Mouse (Mus musculus): ENCODE measurements around the gene Mthfd1. TPM values are rescaled to one million over a fixed set of nuclear protein-coding genes. Genes with fewer than 3 reads are reported as not detected.

Gene Mthfd1
- polyA plus RNA-seq, 1 experiment from 2014 or later, result 101 TPM

DNA sequence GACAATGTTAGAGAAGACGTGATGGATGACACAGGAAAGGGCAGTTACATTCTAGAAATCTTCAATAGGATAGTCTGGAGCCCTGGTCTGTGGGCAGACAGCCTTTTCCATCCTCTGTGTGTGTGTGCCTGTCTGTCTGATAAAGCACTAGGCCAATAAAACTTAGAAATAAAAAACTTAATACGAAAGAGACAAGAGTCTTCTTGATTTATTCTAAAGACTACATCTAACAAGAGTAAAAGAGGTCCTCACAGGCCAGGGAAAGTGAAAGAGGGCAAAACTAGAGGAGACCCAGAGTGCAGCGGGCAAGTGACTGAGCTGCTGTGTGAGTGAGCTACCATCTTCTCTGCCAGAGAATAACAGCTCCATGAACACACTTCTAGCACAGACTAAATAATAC, 111.2 kb downstream of the Mthfd1 start:
- Histone ChIP-seq H3K27me3 (replicated peaks; ENCODE audit: control insufficient read depth, insufficient read depth, low read length) (no peaks in the 10 kb centered on the region), H3K9me3 (ENCODE audit: control insufficient read depth, low read length) (no peaks in the 10 kb centered on the region), H3K4me2 (ENCODE audit: low read length) (no peak overlapping the region), H3K36me3 (ENCODE audit: control insufficient read depth, insufficient read depth, low read length) (no peaks in the 10 kb centered on the region), H3K9ac (ENCODE audit: low read length) (no peak overlapping the region), H3K4me3 (ENCODE audit: low read depth, low read length) (no peak overlapping the region), H3K27ac (ENCODE audit: low read depth) (no peak overlapping the region), H3K4me1 (replicated peaks; ENCODE audit: control insufficient read depth, insufficient read depth, low read length) (peaks cover 16% of the 10 kb centered on the region)
- 69% methylated on average over 3 of the region's 3 CpGs for WGBS
- no peak for ATAC-seq (replicated peaks; ENCODE audit: low FRiP score, low TSS enrichment, low read depth)
- DNase-seq (ENCODE audit: low spot score), result no peak

DNA sequence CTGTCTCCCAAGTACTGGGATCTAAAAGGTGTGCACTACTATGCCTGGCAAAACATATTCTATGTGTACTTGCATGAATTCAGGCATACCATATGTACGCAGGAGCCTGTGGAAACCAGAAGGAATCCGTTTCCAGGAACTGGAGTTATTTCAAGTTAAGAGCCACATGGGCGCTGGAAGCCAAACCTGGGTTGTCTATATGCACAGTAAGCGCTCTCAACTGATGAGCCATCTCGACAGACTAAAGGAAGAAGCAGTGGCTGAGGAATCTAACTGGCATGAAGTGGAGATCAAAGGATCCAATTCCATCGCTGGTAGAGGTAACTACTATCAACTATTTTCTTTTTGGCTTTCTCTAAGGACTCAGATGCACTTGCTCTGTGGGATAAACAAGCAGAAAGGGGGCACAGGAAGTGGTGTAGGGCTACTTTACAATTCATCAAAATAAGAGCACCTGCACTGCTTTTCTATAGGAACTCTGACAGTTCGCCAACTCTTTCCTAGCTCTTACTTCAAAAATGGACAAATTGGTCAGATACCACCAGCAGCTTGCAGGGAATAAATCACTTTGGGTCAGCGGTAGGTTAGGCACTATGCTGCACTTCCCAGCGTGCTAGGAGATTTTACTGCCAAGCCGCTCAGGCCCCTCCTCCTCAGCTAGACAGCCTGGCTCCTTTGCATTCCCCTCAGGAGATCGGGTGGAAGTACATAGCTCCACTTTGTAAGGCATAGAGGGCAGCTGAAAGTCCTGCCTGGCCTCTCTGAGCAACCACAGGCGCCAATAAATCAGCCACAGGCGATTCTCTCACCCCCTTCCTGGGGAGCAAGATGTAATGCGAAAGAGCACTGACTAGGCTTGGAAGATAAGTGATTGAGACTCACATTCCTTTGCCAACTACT, 112.2 kb downstream of the Mthfd1 start:
- no peak overlapping the region for H3K27ac ChIP-seq (ENCODE audit: low read depth)
- no peaks in the 10 kb centered on the region for H3K9me3 ChIP-seq (ENCODE audit: control insufficient read depth, low read length)
- no peak overlapping the region for H3K9ac ChIP-seq (ENCODE audit: low read length)
- no peaks in the 10 kb centered on the region for H3K36me3 ChIP-seq (ENCODE audit: control insufficient read depth, insufficient read depth, low read length)
- ATAC-seq (replicated peaks; ENCODE audit: low FRiP score, low TSS enrichment, low read depth), result no peak
- 19% methylated on average over 14 of the region's 14 CpGs for WGBS
- no peaks in the 10 kb centered on the region for H3K27me3 ChIP-seq (replicated peaks; ENCODE audit: control insufficient read depth, insufficient read depth, low read length)
- H3K4me1 ChIP-seq (replicated peaks; ENCODE audit: control insufficient read depth, insufficient read depth, low read length), result peaks cover 25% of the 10 kb centered on the region
- peak overlapping the region; percentile 94 for H3K4me2 ChIP-seq (ENCODE audit: low read length)
- no peak overlapping the region for H3K4me3 ChIP-seq (ENCODE audit: low read depth, low read length)
- peak; percentile 62 for DNase-seq (ENCODE audit: low spot score)

DNA sequence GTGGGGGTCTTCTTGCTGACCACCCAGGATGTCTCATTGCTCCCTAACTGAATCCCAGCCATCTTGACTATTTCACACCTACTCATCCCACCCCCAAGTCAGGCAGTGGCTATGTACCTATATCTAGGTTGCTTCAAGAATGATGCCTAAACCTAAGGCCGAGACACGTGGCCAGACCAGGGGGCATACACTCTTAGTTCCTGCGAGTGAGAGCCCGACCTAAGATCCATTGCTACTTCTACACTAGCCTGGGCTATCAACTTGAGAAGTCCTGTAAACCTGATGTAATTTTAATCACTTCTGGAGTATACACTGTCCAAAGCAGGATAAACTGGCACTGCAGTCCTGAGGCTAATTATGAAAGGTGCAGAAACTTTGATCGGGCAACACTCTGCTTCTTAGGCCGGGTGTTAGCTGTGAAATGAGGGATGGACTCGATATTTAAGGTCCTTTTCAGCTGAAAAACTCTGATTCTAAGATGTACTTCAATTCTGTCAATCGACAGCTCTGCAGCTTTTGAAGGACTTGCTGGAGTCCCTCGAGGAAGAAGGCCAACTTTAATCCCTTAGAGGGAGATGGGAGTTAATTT, 113.2 kb downstream of the Mthfd1 start:
- H3K4me3 ChIP-seq (ENCODE audit: low read depth, low read length), result peak overlapping the region; percentile 96
- ATAC-seq (replicated peaks; ENCODE audit: low FRiP score, low TSS enrichment, low read depth), result no peak
- DNase-seq (ENCODE audit: low spot score), result no peak
- peak overlapping the region; percentile 100; the same call in 1 of the 2 replicates for H3K27ac ChIP-seq (ENCODE audit: low read depth)
- peak overlapping the region; percentile 94 for H3K4me2 ChIP-seq (ENCODE audit: low read length)
- WGBS, result 12% methylated on average over 9 of the region's 9 CpGs
- no peaks in the 10 kb centered on the region for H3K27me3 ChIP-seq (replicated peaks; ENCODE audit: control insufficient read depth, insufficient read depth, low read length)
- peaks cover 31% of the 10 kb centered on the region for H3K4me1 ChIP-seq (replicated peaks; ENCODE audit: control insufficient read depth, insufficient read depth, low read length)
- H3K9me3 ChIP-seq (ENCODE audit: control insufficient read depth, low read length), result no peaks in the 10 kb centered on the region
- no peaks in the 10 kb centered on the region for H3K36me3 ChIP-seq (ENCODE audit: control insufficient read depth, insufficient read depth, low read length)
- H3K9ac ChIP-seq (ENCODE audit: low read length), result peak overlapping the region; percentile 99

DNA sequence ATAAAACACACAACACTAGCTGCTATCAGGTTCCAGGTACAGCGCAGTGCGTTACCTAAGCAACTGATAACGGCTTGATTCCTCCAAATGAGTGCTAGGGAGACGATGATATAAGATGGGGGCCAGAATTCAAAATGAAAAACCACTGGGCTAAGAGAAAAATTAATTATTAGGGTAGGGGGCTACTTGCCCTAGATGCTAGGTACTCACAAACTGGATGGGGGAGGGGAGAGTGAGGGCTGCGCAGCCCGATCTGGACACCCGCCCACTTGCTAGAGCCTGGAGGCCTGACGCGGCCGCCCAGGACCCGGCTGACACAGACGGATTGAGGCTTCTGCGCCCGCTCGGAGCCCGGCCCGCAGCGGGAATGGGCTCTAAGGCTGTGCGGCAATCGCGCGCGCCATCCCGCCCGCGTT, 113.7 kb downstream of the Mthfd1 start:
- peak overlapping the region; percentile 100 for H3K27ac ChIP-seq (ENCODE audit: low read depth)
- ATAC-seq (replicated peaks; ENCODE audit: low FRiP score, low TSS enrichment, low read depth) (peak; percentile 40), DNase-seq (ENCODE audit: low spot score) (no peak)
- H3K36me3 ChIP-seq (ENCODE audit: control insufficient read depth, insufficient read depth, low read length), result no peaks in the 10 kb centered on the region
- no peaks in the 10 kb centered on the region for H3K9me3 ChIP-seq (ENCODE audit: control insufficient read depth, low read length)
- no peaks in the 10 kb centered on the region for H3K27me3 ChIP-seq (replicated peaks; ENCODE audit: control insufficient read depth, insufficient read depth, low read length)
- peaks cover 33% of the 10 kb centered on the region for H3K4me1 ChIP-seq (replicated peaks; ENCODE audit: control insufficient read depth, insufficient read depth, low read length)
- peak overlapping the region; percentile 99 for H3K9ac ChIP-seq (ENCODE audit: low read length)
- WGBS, result 1% methylated on average over 26 of the region's 26 CpGs
- peak overlapping the region; percentile 96 for H3K4me3 ChIP-seq (ENCODE audit: low read depth, low read length)
- H3K4me2 ChIP-seq (ENCODE audit: low read length), result peak overlapping the region; percentile 94

Other genes with a start within 250 kb of the Mthfd1 start
- not detected in 2 replicates for gene Esr2, start 78.0 kb upstream of the Mthfd1 start, polyA plus RNA-seq (2014; fragmentation: Nextera tagmentation; extraction: Ambion mirVana)
- not detected in 2 replicates for gene Tex21, start 8.6 kb upstream of the Mthfd1 start, polyA plus RNA-seq (2014; fragmentation: Nextera tagmentation; extraction: Ambion mirVana)
- 4.2 and 5.1 TPM in 2 replicates for gene Akap5, start 69.6 kb downstream of the Mthfd1 start, polyA plus RNA-seq (2014; fragmentation: Nextera tagmentation; extraction: Ambion mirVana)
- gene Zbtb25, start 114.3 kb downstream of the Mthfd1 start, polyA plus RNA-seq (2014; fragmentation: Nextera tagmentation; extraction: Ambion mirVana), result 16.1 and 17.7 TPM in 2 replicates
- gene Zbtb1, start 115.0 kb downstream of the Mthfd1 start, polyA plus RNA-seq (2014; fragmentation: Nextera tagmentation; extraction: Ambion mirVana), result 9.4 and 10.0 TPM in 2 replicates
- 9.2 and 10.3 TPM in 2 replicates for gene Hspa2, start 148.9 kb downstream of the Mthfd1 start, polyA plus RNA-seq (2014; fragmentation: Nextera tagmentation; extraction: Ambion mirVana)
- gene Ppp1r36, start 162.2 kb downstream of the Mthfd1 start, polyA plus RNA-seq (2014; fragmentation: Nextera tagmentation; extraction: Ambion mirVana), result 1.4 and 1.9 TPM in 2 replicates

All from intestine, embryonic 14.5 days (tissue).